Mouse (Mus musculus) natural killer cell, adult 2 months (primary cell): ENCODE measurements at regions not wholly inside any gene's neighbourhood (a gene's known extent, or its start where the extent isn't known, plus 50 kb on each side); places are given as distances from the start of the nearest gene placed in this dataset.

Experiments used
- DNase-seq, 2 experiments: peaks; one replicate each; pipeline ENCODE4 v3.0.0; 2022; ENCODE audit warnings: low spot score in 2 of 2

GRCm38 (mm10) chr13:36807961-36808360 lies 73.0 kb upstream of the Nrn1 start:
- DNase-seq = peak; percentile 49 to 59

DNA sequence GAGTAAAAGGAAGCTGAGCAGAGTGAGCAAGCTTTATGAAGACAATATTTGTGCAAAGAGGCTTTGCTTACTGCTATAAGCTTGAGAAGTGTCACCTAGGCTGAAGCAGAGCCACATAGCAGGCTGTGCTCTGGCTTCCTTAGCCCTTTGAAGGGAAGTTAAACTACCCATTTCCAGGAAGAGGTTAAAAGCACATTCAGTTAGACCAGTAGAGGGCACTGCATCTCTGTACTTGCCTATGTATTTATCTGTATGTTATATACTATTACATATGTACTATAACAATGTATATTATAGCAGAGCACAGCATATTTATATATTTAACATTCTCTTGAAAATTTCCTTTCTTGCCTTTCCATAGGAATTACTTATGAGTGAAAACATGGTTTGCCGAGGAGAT lies 54.4 kb upstream of the Nrn1 start:
- DNase-seq = peak in 1 of 2 experiments; percentile 10
